Mouse (Mus musculus) urinary bladder, postnatal 25 days (tissue): ENCODE results near the gene Tas2r122.
"Not testable (repeated sequence)": the region's sequence is repeated elsewhere in the genome, so short reads cannot be mapped to it uniquely, and the experiment has no call there.

Experiments used
- DNase-seq: peaks from one replicate; pipeline ENCODE4 v3.0.0; 2022; ENCODE audit warnings: low spot score

Tas2r122 gene

GRCm38 (mm10) chr6:132711828-132712227 lies at the start of gene Tas2r122:
Gene Tas2r122, minus strand, starts transcription at chr6:132711928.
- DNase-seq: no peak

GRCm38 (mm10) chr6:132754430-132754829 lies 42.7 kb upstream of the Tas2r122 start, which contains the start of gene Tas2r124:
Gene Tas2r124, plus strand, starts transcription at chr6:132754730.
- no peak for DNase-seq

DNA sequence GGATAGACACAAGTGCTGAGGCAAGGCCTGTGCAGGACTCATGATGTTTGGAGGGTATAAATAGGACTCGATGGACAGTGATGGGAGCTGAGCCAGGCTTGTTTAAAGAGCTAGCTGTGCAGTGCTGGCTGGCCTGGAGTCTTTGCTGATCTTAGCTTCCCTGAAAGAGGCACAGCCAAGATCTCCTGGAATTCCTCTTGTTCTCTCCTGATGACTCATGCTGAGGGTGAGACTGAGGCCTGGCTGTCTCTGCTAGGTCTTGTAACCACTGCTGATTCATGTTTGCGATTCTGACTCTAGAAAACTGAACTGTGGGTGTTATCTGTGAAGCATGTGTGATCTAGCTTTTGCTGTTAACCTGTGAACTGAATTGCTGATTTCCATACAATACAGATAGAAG lies 38.5 kb upstream of the Tas2r122 start:
- no peak for DNase-seq

- DNase-seq: no peak
Measured at GRCm38 (mm10) chr6:132737935-132738334, 26.2 kb upstream of the Tas2r122 start, which contains the start of gene Tas2r115. Gene Tas2r115, minus strand, starts transcription at chr6:132738035.

DNA sequence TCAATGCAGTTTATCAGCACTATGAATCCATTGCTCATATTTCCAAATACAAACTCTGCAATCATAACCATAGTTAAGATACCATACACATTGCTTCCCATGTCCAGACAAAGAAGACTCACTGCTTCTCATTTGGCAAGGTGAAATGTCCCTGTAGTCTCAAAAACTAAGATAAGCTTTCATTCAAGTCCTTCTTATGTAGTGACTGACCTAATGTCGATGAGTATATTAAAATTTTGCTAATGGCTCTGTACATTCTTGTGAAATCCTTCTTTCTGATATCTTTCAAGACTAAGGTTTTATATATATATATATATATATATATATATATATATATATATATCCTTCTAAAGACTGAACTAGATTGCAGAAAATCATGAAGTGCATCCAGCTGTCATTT lies 10.8 kb downstream of the Tas2r122 start, which contains the start of gene Tas2r121:
Tas2r121 (minus strand) TSS at position 101 of the 400 bp plus-strand sequence.
- DNase-seq: no peak

GRCm38 (mm10) chr6:132691596-132691995 lies 20.1 kb downstream of the Tas2r122 start:
- DNase-seq: not testable (repeated sequence)
